Comparison of ENCODE assay signal across 2 mouse cellular contexts in the genomic region with DNA sequence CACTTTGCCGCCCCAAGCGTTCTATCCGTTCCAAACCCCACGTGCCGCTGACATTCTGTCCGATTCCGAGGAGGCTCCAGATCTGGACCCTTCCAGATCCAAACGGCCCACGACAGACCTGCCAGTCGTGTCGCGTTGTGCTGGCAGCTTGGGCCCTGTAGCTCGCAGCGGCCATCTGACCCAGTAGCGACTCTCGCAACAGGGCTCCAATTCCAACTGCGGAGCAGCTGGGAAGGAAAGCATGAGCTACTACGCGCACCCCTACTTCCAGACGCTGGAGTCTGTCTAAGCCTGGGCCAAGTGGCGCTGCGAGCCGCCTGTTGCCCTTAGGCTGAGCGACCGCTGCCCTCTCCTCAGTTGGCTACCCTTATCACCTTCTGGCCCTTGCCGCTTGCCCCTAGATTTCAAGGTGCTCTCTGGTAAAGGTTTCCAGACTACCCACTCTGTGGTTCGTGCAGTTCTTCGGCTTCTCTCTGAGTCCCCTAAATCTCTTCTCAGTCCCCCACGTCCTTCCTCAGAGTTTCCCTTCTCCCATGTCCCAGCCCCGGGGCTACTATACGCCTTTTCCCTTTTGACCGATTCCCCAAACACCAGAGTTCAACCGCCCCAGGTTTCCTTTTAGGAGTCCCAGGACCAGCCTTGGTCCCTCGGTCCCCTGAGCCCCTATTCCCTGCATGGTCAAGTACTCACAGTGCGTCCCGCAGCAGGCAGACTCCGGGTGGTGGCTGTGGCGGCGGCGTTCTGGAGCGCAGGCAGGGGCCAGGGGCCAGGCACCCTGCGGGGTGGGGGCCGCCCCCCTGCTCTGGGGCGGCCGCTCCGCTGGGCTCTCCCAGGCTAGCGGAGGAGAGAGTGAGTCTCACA.
TF ChIP-seq lines count a peak whose summit lies in the region.

A gene (minus strand): TSS at position 816 of the 861 bp plus-strand sequence.

TF ChIP-seq in CH12.LX, 34 proteins besides CTCF, POLR2A, EP300 and RAD21:
- TF ChIP-seq UBTF (IDR thresholded peaks at IDR 0.05; ENCODE audit: low read depth, low read length): no peak
- no peak for TF ChIP-seq JUND (conservative IDR thresholded peaks at IDR 0.05; ENCODE audit: low read depth, low read length)
- TF ChIP-seq MXI1 (IDR thresholded peaks at IDR 0.05; ENCODE audit: low read depth, low read length): no peak
- no peak for TF ChIP-seq ZKSCAN1 (IDR thresholded peaks at IDR 0.05; ENCODE audit: borderline replicate concordance, low read depth, low read length)
- no peak for TF ChIP-seq POLR2AphosphoS2 (IDR thresholded peaks at IDR 0.05; ENCODE audit: low read depth, low read length)
- TF ChIP-seq CHD1 (IDR thresholded peaks at IDR 0.05; ENCODE audit: low read depth, low read length): no peak
- TF ChIP-seq KAT2A (IDR thresholded peaks at IDR 0.05; ENCODE audit: insufficient replicate concordance, low read length): no peak
- no peak for TF ChIP-seq USF1 (IDR thresholded peaks at IDR 0.05; ENCODE audit: low read depth, low read length)
- no peak for TF ChIP-seq E2F4 (IDR thresholded peaks at IDR 0.05; ENCODE audit: insufficient replicate concordance, low read depth, low read length)
- TF ChIP-seq NRF1 (IDR thresholded peaks at IDR 0.05; ENCODE audit: low read depth, low read length): no peak
- TF ChIP-seq CHD2 (IDR thresholded peaks at IDR 0.05; ENCODE audit: low read length): no peak
- no peak for TF ChIP-seq MAX (IDR thresholded peaks at IDR 0.05; ENCODE audit: low read length)
- no peak for TF ChIP-seq JUN (IDR thresholded peaks at IDR 0.05; ENCODE audit: insufficient read depth, low read depth, low read length)
- no peak for TF ChIP-seq IRF4 (IDR thresholded peaks at IDR 0.05; ENCODE audit: low read depth, low read length)
- no peak for TF ChIP-seq MAZ (IDR thresholded peaks at IDR 0.05; ENCODE audit: low read depth, low read length)
- TF ChIP-seq BHLHE40 (IDR thresholded peaks at IDR 0.05; ENCODE audit: low read depth, low read length): no peak
- no peak for TF ChIP-seq MYC (IDR thresholded peaks at IDR 0.05; ENCODE audit: low read depth, low read length)
- TF ChIP-seq SIN3A (IDR thresholded peaks at IDR 0.05; ENCODE audit: low read length): no peak
- TF ChIP-seq MEF2A (IDR thresholded peaks at IDR 0.05; ENCODE audit: borderline replicate concordance, low read depth, low read length): no peak
- no peak for TF ChIP-seq ZNF384 (IDR thresholded peaks at IDR 0.05; ENCODE audit: low read depth, low read length)
TF ChIP-seq in CH12.LX: peak in this region for 0.

TF ChIP-seq in MEL, 35 proteins besides CTCF, POLR2A, EP300 and RAD21:
- TF ChIP-seq KAT2A (conservative IDR thresholded peaks at IDR 0.05; ENCODE audit: low read depth, low read length) (no peak), RCOR1 (IDR thresholded peaks at IDR 0.05; ENCODE audit: low read depth, low read length) (no peak), TCF12 (IDR thresholded peaks at IDR 0.05; ENCODE audit: low read depth, low read length) (no peak), ETS1 (IDR thresholded peaks at IDR 0.05; ENCODE audit: low read depth, low read length) (no peak), TAL1 (IDR thresholded peaks at IDR 0.05; ENCODE audit: low read length) (no peak), USF2 (IDR thresholded peaks at IDR 0.05; ENCODE audit: borderline replicate concordance in 1 of 2, insufficient read depth in 1 of 2, low read depth in 1 of 2, low read length in 2 of 2) (no peak), NRF1 (IDR thresholded peaks at IDR 0.05; ENCODE audit: insufficient read depth, low read depth, low read length, poor library complexity, severe bottlenecking) (no peak), TBP (IDR thresholded peaks at IDR 0.05; ENCODE audit: low read depth, low read length) (no peak), NELFE (IDR thresholded peaks at IDR 0.05; ENCODE audit: low read depth, low read length) (no peak), POLR2AphosphoS5 (IDR thresholded peaks at IDR 0.05; ENCODE audit: borderline replicate concordance, low read depth, low read length) (no peak), MYB (IDR thresholded peaks at IDR 0.05; ENCODE audit: low read depth, low read length) (no peak), UBTF (IDR thresholded peaks at IDR 0.05; ENCODE audit: borderline replicate concordance, insufficient read depth, low read depth, low read length) (no peak), BHLHE40 (IDR thresholded peaks at IDR 0.05; ENCODE audit: borderline replicate concordance, low read depth, low read length) (no peak), JUND (IDR thresholded peaks at IDR 0.05; ENCODE audit: low read depth, low read length) (no peak), ZC3H11A (IDR thresholded peaks at IDR 0.05; ENCODE audit: low read depth, low read length) (no peak)
